Mouse (Mus musculus) cerebellum, adult 8-10 months (tissue): ENCODE data around the gene Chkb.

Source experiments
- DNase-seq: peaks from one replicate; pipeline ENCODE4 v3.0.0; 2022

Gene Chkb

GRCm38 (mm10) chr15:89390081-89390480 is 39.6 kb downstream of the Chkb start:
- no peak for DNase-seq

- DNase-seq: no peak
Measured at GRCm38 (mm10) chr15:89387127-89387526, 42.6 kb downstream of the Chkb start.

- DNase-seq: no peak
Measured at GRCm38 (mm10) chr15:89384617-89385016, 45.1 kb downstream of the Chkb start, which contains the start of gene Klhdc7b. Gene Klhdc7b (plus strand): TSS chr15:89384917.

- DNase-seq: peak; percentile 61
Measured at GRCm38 (mm10) chr15:89379429-89379828, 50.3 kb downstream of the Chkb start.

- DNase-seq: peak; percentile 84
Measured at GRCm38 (mm10) chr15:89378831-89379401, 50.8 kb downstream of the Chkb start, which contains the start of gene Odf3b. Gene Odf3b (minus strand): TSS chr15:89379282.

GRCm38 (mm10) chr15:89377938-89378828 is 51.5 kb downstream of the Chkb start:
- DNase-seq: no peak

- no peak for DNase-seq
Measured at GRCm38 (mm10) chr15:89377362-89377761, 52.3 kb downstream of the Chkb start.

DNA sequence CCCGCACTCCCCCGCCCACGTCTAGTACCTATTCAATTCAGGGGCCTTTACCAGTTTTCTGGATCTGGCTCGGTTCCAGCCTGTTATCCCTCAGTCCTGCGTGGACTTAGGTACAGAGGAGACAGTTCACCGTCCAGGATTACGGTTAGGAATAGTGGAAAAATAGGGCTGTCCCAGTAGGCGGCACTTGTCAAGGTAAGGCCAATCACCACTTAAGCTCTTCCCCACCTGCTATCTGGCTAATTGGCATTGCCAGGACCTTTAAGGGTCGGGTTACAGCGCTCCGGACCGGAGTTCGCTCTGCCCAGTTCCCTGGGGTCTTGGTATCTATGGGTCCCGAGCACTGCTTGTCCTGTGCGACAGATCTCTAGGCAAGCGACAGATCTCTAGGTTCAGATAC is 52.8 kb downstream of the Chkb start, which contains the start of gene Tymp:
TSS of gene Tymp (minus strand) at position 83 of the 400 bp plus-strand sequence.
- DNase-seq: no peak
